Mouse (Mus musculus): Measurements from ENCODE around the gene Tspo2. TPM values are rescaled to one million over a fixed set of nuclear protein-coding genes. Genes with fewer than 3 reads are reported as not detected.

Gene Tspo2
- total RNA-seq, 2 experiments from 2014 or later = 0.26 to 0.62 TPM

Other genes starting within 250 kb of the Tspo2 start
- gene Trem1, start 218.8 kb downstream of the Tspo2 start, total RNA-seq (2014; fragmentation: Nextera tagmentation) = 6.5 and 7.6 TPM in 2 replicates
- gene Trem1, start 218.8 kb downstream of the Tspo2 start, total RNA-seq (2017) = 13.5 and 14.7 TPM in 2 replicates
- 84.6 and 114 TPM in 2 replicates for gene Trem3, start 203.7 kb downstream of the Tspo2 start, total RNA-seq (2014; fragmentation: Nextera tagmentation)
- gene Trem3, start 203.7 kb downstream of the Tspo2 start, total RNA-seq (2017) = 126 and 147 TPM in 2 replicates
- gene Treml4, start 187.2 kb downstream of the Tspo2 start, total RNA-seq (2014; fragmentation: Nextera tagmentation) = 0.56 and 0.99 TPM in 2 replicates
- 1.4 and 2.6 TPM in 2 replicates for gene Treml4, start 187.2 kb downstream of the Tspo2 start, total RNA-seq (2017)
- gene Treml2, start 152.0 kb downstream of the Tspo2 start, total RNA-seq (2014; fragmentation: Nextera tagmentation) = 58.2 and 68.7 TPM in 2 replicates
- gene Treml2, start 152.0 kb downstream of the Tspo2 start, total RNA-seq (2017) = 42.5 and 45.8 TPM in 2 replicates
- 3.1 and 8.2 TPM in 2 replicates for gene B430306N03Rik, start 135.4 kb downstream of the Tspo2 start, total RNA-seq (2014; fragmentation: Nextera tagmentation)
- gene B430306N03Rik, start 135.4 kb downstream of the Tspo2 start, total RNA-seq (2017) = 3.0 TPM in 2 replicates
- 2.8 and 6.4 TPM in 2 replicates for gene Trem2, start 105.1 kb downstream of the Tspo2 start, total RNA-seq (2014; fragmentation: Nextera tagmentation)
- 3.7 and 4.2 TPM in 2 replicates for gene Trem2, start 105.1 kb downstream of the Tspo2 start, total RNA-seq (2017)
- gene Treml1, start 91.6 kb downstream of the Tspo2 start, total RNA-seq (2014; fragmentation: Nextera tagmentation) = not detected in 2 replicates
- 0.41 TPM in 1 of 2 replicates, not detected in the other for gene Treml1, start 91.6 kb downstream of the Tspo2 start, total RNA-seq (2017)
- gene Nfya, start 41.6 kb downstream of the Tspo2 start, total RNA-seq (2014; fragmentation: Nextera tagmentation) = 96.6 and 101 TPM in 2 replicates
- gene Nfya, start 41.6 kb downstream of the Tspo2 start, total RNA-seq (2017) = 50.9 and 56.0 TPM in 2 replicates
- 52.6 and 59.4 TPM in 2 replicates for gene Oard1, start 41.5 kb downstream of the Tspo2 start, total RNA-seq (2014; fragmentation: Nextera tagmentation)
- 52.9 and 58.7 TPM in 2 replicates for gene Oard1, start 41.5 kb downstream of the Tspo2 start, total RNA-seq (2017)
- not detected in 2 replicates for gene Apobec2, start 18.6 kb downstream of the Tspo2 start, total RNA-seq (2014; fragmentation: Nextera tagmentation)
- not detected in 2 replicates for gene Apobec2, start 18.6 kb downstream of the Tspo2 start, total RNA-seq (2017)
- gene Unc5cl, start 3.4 kb upstream of the Tspo2 start, total RNA-seq (2014; fragmentation: Nextera tagmentation) = 1.9 TPM in 1 of 2 replicates, not detected in the other
- gene Unc5cl, start 3.4 kb upstream of the Tspo2 start, total RNA-seq (2017) = 0.21 and 0.43 TPM in 2 replicates